Mouse (Mus musculus): Measurements from ENCODE around the gene 4930404H24Rik. TPM values are rescaled to one million over a fixed set of nuclear protein-coding genes. Genes with fewer than 3 reads are reported as not detected.

The 4930404H24Rik gene
- polyA plus RNA-seq, 1 experiment from 2014 or later, result not detected

DNA sequence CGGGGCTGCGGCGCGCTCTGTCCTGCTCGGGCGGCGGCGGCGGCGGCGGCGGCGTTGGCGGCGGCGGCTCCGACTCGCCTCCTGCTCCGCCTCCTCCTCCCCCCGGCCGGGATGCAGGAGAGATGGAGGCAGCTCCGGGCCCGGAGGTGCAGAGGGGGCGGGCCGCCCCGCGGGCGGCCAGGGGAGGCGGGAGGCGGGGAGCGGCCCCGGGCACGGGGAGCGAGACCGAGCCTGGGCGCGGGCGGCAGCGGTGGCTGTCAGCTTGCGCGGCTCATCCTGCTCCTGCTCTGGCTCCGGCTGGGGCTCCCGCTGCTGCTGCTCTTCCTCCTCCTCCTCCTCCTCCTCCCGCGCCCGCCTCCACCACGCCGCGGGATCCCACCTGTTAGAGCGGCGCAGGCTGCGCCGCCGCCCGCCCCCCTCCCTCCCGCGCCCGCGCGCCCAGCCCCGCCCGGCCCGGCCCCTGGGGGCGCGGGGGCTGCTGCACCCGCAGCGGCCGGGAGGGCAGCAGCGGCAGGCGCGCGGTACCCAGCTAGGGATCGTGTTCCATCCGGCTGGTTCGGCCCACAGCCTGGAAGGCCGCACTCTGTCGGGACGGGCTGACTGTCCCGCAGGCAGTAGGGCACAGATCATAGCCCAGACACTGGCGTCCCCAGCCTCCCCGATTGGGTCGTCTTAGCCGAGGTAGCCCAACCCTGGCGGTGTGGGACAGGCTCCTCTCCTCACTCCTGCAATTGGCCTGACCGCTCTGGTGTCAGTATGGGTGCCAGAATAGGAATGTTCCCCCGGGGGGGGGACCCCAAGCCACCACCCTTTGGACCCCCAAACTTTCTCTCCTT, 37.6 kb downstream of the 4930404H24Rik start, which contains the start of gene Nol4l:
Gene Nol4l, minus strand, starts transcription at position 41 of the 836 bp plus-strand sequence.
- H3K4me3 ChIP-seq (ENCODE audit: low read depth, low read length), result peak within 1 kb of the TSS; percentile 74
- peaks cover 11% of the 10 kb centered on the region for H3K4me1 ChIP-seq (ENCODE audit: control insufficient read depth, insufficient read depth, low read length)
- peak within 1 kb of the TSS; percentile 97 for H3K4me2 ChIP-seq (ENCODE audit: low read length)
- no peaks in the 10 kb centered on the region for H3K27me3 ChIP-seq (replicated peaks; ENCODE audit: control insufficient read depth, insufficient read depth, low read length)
- H3K36me3 ChIP-seq (ENCODE audit: control insufficient read depth, insufficient read depth, low read length), result no peaks in the 10 kb centered on the region
- peak within 1 kb of the TSS; percentile 88 for H3K27ac ChIP-seq (ENCODE audit: low read depth, low read length)
- H3K9me3 ChIP-seq (replicated peaks; ENCODE audit: control insufficient read depth, low read length), result no peaks in the 10 kb centered on the region
- DNase-seq (ENCODE audit: low spot score), result peak; percentile 55
- 2% methylated on average over 30 of the region's 86 CpGs for WGBS
- ATAC-seq, result peak; percentile 30
- H3K9ac ChIP-seq (ENCODE audit: low read length), result peak within 1 kb of the TSS; percentile 80

GRCm38 (mm10) chr2:153530948-153531347, 38.4 kb downstream of the 4930404H24Rik start:
- WGBS, result 55% methylated on average over 5 of the region's 5 CpGs
- DNase-seq (ENCODE audit: low spot score) (no peak), ATAC-seq (no peak)
- H3K4me2 ChIP-seq (ENCODE audit: low read length), result no peak overlapping the region; the same call in 1 of the 2 replicates
- no peaks in the 10 kb centered on the region for H3K27me3 ChIP-seq (replicated peaks; ENCODE audit: control insufficient read depth, insufficient read depth, low read length)
- H3K27ac ChIP-seq (ENCODE audit: low read depth, low read length), result no peak overlapping the region
- no peak overlapping the region for H3K4me3 ChIP-seq (ENCODE audit: low read depth, low read length)
- H3K36me3 ChIP-seq (ENCODE audit: control insufficient read depth, insufficient read depth, low read length), result no peaks in the 10 kb centered on the region
- no peaks in the 10 kb centered on the region for H3K9me3 ChIP-seq (replicated peaks; ENCODE audit: control insufficient read depth, low read length)
- H3K4me1 ChIP-seq (ENCODE audit: control insufficient read depth, insufficient read depth, low read length), result peaks cover 10% of the 10 kb centered on the region
- H3K9ac ChIP-seq (ENCODE audit: low read length), result no peak overlapping the region

DNA sequence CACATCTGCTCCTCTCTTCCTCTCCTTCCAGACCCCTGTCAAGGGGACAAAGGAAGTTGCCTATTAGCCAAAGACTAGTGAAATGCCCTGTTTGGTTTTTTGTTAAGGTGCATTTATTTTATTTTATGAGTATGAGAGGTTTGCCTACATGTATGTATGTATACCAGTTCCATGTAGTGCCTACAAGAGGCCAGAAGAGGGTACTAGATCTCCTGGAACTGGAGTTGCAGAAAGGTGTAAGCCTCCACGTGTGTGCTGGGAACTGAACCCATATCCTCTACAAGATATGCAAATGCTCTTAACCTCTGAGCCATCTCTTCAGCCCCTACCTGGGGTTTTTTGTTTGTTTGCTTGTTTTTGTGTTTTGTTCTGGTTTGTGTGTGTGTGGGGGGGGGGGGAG, 41.4 kb downstream of the 4930404H24Rik start:
- Histone ChIP-seq H3K9ac (ENCODE audit: low read length) (no peak overlapping the region), H3K27ac (ENCODE audit: low read depth, low read length) (no peak overlapping the region), H3K36me3 (ENCODE audit: control insufficient read depth, insufficient read depth, low read length) (no peaks in the 10 kb centered on the region), H3K4me1 (ENCODE audit: control insufficient read depth, insufficient read depth, low read length) (no peaks in the 10 kb centered on the region; the same call in 1 of the 2 replicates), H3K4me3 (ENCODE audit: low read depth, low read length) (no peak overlapping the region), H3K27me3 (replicated peaks; ENCODE audit: control insufficient read depth, insufficient read depth, low read length) (no peaks in the 10 kb centered on the region), H3K4me2 (ENCODE audit: low read length) (no peak overlapping the region), H3K9me3 (replicated peaks; ENCODE audit: control insufficient read depth, low read length) (no peaks in the 10 kb centered on the region)
- WGBS, result 57% methylated on average over 1 of the region's 1 CpGs
- ATAC-seq (no peak), DNase-seq (ENCODE audit: low spot score) (no peak)

DNA sequence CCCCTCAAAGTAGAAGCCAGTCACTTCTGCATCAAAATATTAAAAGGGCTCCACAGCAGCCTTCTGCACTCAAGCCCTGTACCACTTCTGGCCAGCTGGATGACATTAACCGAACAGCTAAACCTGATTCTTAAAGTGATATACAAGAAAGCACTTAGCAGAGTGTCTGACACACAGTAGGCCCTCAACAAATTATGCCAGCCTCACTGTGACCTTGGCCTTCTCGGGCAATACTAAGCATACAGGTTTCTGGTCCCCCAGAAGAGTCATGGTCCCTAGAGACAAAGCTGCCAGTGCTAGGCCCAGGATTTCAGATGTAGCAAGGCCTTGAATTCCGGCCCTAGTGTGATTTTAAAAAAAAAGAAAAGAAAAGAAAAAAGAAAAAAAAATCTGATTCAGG, 46.3 kb downstream of the 4930404H24Rik start:
- Histone ChIP-seq H3K4me3 (ENCODE audit: low read depth, low read length) (no peak overlapping the region), H3K4me2 (ENCODE audit: low read length) (no peak overlapping the region), H3K9me3 (replicated peaks; ENCODE audit: control insufficient read depth, low read length) (no peaks in the 10 kb centered on the region), H3K27me3 (replicated peaks; ENCODE audit: control insufficient read depth, insufficient read depth, low read length) (no peaks in the 10 kb centered on the region), H3K27ac (ENCODE audit: low read depth, low read length) (no peak overlapping the region), H3K36me3 (ENCODE audit: control insufficient read depth, insufficient read depth, low read length) (no peaks in the 10 kb centered on the region), H3K9ac (ENCODE audit: low read length) (no peak overlapping the region), H3K4me1 (ENCODE audit: control insufficient read depth, insufficient read depth, low read length) (no peaks in the 10 kb centered on the region)
- 87% methylated on average over 3 of the region's 3 CpGs for WGBS
- ATAC-seq (no peak), DNase-seq (ENCODE audit: low spot score) (no peak)

DNA sequence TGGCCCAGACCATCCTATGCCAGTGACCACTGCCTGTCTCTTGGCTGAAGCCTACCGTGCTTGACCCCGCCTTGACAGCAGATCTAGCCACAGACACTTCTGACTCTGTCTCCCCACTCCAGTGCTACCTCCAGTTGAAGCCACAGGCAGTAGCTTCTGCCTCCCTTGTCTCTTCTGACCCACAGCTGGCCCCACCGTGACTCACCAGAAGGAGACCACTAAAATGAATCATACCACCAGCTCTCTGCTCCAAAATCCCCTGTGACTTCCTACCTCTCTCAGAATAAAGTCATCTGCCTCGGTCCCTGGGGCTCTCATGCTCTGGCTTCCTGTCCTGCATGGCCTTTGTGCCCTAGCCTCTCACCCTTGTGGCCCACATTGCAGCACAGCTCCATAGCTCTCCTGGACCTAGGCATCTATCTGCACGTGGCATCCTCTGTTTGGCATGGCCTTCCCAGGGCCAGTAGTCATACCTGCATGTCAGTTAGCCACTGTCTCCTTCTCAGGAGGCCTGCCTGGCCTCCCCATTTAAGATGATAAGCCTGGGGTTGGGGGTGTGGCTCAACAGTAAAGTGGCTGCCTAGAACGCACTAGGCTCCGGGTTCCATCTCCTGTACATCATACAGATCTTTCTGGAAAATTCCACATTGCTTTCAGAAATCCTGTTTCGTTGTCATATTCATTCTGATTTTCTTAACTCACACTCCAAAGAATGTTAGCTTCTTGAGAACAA, 50.5 kb downstream of the 4930404H24Rik start:
- ATAC-seq, result no peak

More for the DNA sequence above, 50.5 kb downstream of the 4930404H24Rik start:
- H3K4me2 ChIP-seq (ENCODE audit: low read length), result no peak overlapping the region
- H3K9me3 ChIP-seq (replicated peaks; ENCODE audit: control insufficient read depth, low read length), result no peaks in the 10 kb centered on the region
- no peaks in the 10 kb centered on the region for H3K27me3 ChIP-seq (replicated peaks; ENCODE audit: control insufficient read depth, insufficient read depth, low read length)
- no peaks in the 10 kb centered on the region for H3K36me3 ChIP-seq (ENCODE audit: control insufficient read depth, insufficient read depth, low read length)
- peaks cover 5% of the 10 kb centered on the region for H3K4me1 ChIP-seq (ENCODE audit: control insufficient read depth, insufficient read depth, low read length)
- no peak overlapping the region for H3K27ac ChIP-seq (ENCODE audit: low read depth, low read length)
- H3K4me3 ChIP-seq (ENCODE audit: low read depth, low read length), result no peak overlapping the region
- WGBS, result 88% methylated on average over 8 of the region's 8 CpGs
- DNase-seq (ENCODE audit: low spot score), result no peak
- no peak overlapping the region for H3K9ac ChIP-seq (ENCODE audit: low read length)

Other genes starting within 250 kb of the 4930404H24Rik start
- 14.2 and 15.8 TPM in 2 replicates for gene Kif3b, start 201.4 kb upstream of the 4930404H24Rik start, polyA plus RNA-seq (2014; fragmentation: Nextera tagmentation; extraction: Ambion mirVana)
- 13.6 and 13.7 TPM in 2 replicates for gene Asxl1, start 147.0 kb upstream of the 4930404H24Rik start, polyA plus RNA-seq (2014; fragmentation: Nextera tagmentation; extraction: Ambion mirVana)
- gene Nol4l, start 37.2 kb downstream of the 4930404H24Rik start, polyA plus RNA-seq (2014; fragmentation: Nextera tagmentation; extraction: Ambion mirVana), result 31.4 and 42.0 TPM in 2 replicates
- gene Commd7, start 140.0 kb downstream of the 4930404H24Rik start, polyA plus RNA-seq (2014; fragmentation: Nextera tagmentation; extraction: Ambion mirVana), result 86.9 and 95.9 TPM in 2 replicates
- gene Dnmt3b, start 156.7 kb downstream of the 4930404H24Rik start, polyA plus RNA-seq (2014; fragmentation: Nextera tagmentation; extraction: Ambion mirVana), result 3.2 and 3.5 TPM in 2 replicates
- 0.08 and 0.16 TPM in 2 replicates for gene Dnmt3c, start 203.9 kb downstream of the 4930404H24Rik start, polyA plus RNA-seq (2014; fragmentation: Nextera tagmentation; extraction: Ambion mirVana)
- gene Mapre1, start 248.5 kb downstream of the 4930404H24Rik start, polyA plus RNA-seq (2014; fragmentation: Nextera tagmentation; extraction: Ambion mirVana), result 384 and 427 TPM in 2 replicates